Mouse (Mus musculus): ENCODE data around the gene Slc39a13. TPM values are rescaled to one million over a fixed set of nuclear protein-coding genes. Genes with fewer than 3 reads are reported as not detected.
"Not testable (repeated sequence)": the region's sequence is repeated elsewhere in the genome, so short reads cannot be mapped to it uniquely, and the experiment has no call there.

The Slc39a13 gene
- total and polyA plus RNA-seq, 2 experiments from 2014 or later, result 22.7 to 40.3 TPM

GRCm38 (mm10) chr2:91047359-91047758 is 22.9 kb downstream of the Slc39a13 start:
- Histone ChIP-seq H3K36me3 (ENCODE audit: insufficient read depth, low read length) (no peaks in the 10 kb centered on the region), H3K4me1 (ENCODE audit: insufficient read depth, low read length) (no peaks in the 10 kb centered on the region), H3K4me2 (ENCODE audit: low read depth, low read length, poor library complexity, severe bottlenecking) (no peak overlapping the region), H3K27me3 (ENCODE audit: insufficient read depth, low read length) (no peaks in the 10 kb centered on the region), H3K9me3 (ENCODE audit: low read length) (no peaks in the 10 kb centered on the region), H3K9ac (replicated peaks; ENCODE audit: low read length, poor library complexity, severe bottlenecking) (no peak overlapping the region), H3K4me3 (ENCODE audit: low read depth, low read length) (no peak overlapping the region), H3K27ac (ENCODE audit: low read depth, low read length) (no peak overlapping the region)
- 80% methylated on average over 9 of the region's 9 CpGs for WGBS
- TF ChIP-seq CTCF (IDR thresholded peaks at IDR 0.05), result no peak
- DNase-seq (ENCODE audit: low spot score) (no peak), ATAC-seq (ENCODE audit: low FRiP score) (no peak)

- WGBS, result 91% methylated on average over 1 of the region's 1 CpGs
- H3K27ac ChIP-seq (ENCODE audit: low read depth, low read length); H3K9ac ChIP-seq (replicated peaks; ENCODE audit: low read length, poor library complexity, severe bottlenecking); H3K36me3 ChIP-seq (ENCODE audit: insufficient read depth, low read length); ATAC-seq (ENCODE audit: low FRiP score); H3K27me3 ChIP-seq (ENCODE audit: insufficient read depth, low read length); H3K4me2 ChIP-seq (ENCODE audit: low read depth, low read length, poor library complexity, severe bottlenecking); H3K4me1 ChIP-seq (ENCODE audit: insufficient read depth, low read length); H3K4me3 ChIP-seq (ENCODE audit: low read depth, low read length); H3K9me3 ChIP-seq (ENCODE audit: low read length); DNase-seq (ENCODE audit: low spot score): not testable (repeated sequence)
These were observed 24.4 kb downstream of the Slc39a13 start for GRCm38 (mm10) chr2:91045805-91046204.

DNA sequence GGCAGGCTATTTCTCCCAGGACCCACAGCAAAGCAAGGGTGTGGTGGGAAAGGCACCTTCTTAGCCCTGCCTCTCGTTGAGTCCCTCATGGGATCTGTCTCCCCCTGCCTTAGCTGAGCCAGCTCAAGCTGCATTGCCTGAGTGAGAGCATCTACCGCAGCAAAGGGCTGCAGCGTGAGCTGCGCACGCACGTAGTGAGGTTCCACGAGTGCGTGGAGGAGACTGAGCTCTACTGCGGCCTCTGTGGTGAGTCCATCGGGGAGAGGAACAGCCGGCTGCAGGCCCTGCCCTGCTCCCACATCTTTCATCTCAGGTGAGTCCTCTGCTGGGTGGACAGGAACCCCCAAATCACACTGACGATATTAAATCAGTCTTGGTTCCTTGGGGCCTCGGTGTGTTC is 25.5 kb downstream of the Slc39a13 start:
- H3K27me3 ChIP-seq (ENCODE audit: insufficient read depth, low read length), result no peaks in the 10 kb centered on the region
- H3K9ac ChIP-seq (replicated peaks; ENCODE audit: low read length, poor library complexity, severe bottlenecking), result no peak overlapping the region
- no peak for TF ChIP-seq CTCF (IDR thresholded peaks at IDR 0.05)

DNA sequence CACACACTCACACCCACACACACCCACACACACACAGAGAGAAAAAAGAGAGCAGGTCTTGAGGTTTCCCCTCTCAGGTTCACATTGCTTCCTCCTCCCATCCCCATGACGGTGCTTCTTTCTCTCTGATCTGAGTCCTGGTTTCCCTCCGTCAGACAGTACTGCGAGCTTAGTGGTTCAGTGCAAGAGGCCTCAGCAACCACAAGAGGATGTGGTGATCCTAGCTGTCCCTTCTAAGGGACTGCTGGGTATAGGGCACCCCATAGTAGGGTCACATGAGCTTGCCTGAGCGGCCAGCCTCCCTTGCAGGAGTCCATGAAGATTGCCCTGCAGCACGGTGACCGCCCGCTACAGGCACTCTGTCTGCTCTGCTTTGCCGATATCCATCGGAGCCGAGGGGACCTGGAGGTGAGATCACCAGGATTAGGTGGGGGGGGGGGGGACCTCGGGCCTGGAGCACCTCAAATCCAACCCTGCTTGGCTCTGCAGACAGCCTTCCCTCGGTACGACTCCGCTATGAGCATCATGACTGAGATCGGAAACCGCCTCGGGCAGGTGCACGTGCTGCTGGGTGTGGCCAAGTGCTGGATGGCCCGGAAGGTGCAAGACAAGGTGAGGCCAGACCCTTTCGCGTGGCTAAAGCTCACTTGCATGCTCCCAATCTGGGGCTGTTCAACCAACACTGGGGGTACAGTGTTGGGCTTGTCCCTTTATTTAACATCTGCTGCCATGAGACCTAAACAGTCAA is 27.4 kb downstream of the Slc39a13 start:
- H3K36me3 ChIP-seq (ENCODE audit: insufficient read depth, low read length), result no peaks in the 10 kb centered on the region
- ATAC-seq (ENCODE audit: low FRiP score) (no peak), DNase-seq (ENCODE audit: low spot score) (no peak)
- WGBS, result 77% methylated on average over 20 of the region's 21 CpGs
- no peaks in the 10 kb centered on the region for H3K27me3 ChIP-seq (ENCODE audit: insufficient read depth, low read length)
- TF ChIP-seq CTCF (IDR thresholded peaks at IDR 0.05), result no peak
- H3K27ac ChIP-seq (ENCODE audit: low read depth, low read length), result no peak overlapping the region
- no peak overlapping the region for H3K4me3 ChIP-seq (ENCODE audit: low read depth, low read length)
- H3K4me1 ChIP-seq (ENCODE audit: insufficient read depth, low read length), result no peaks in the 10 kb centered on the region
- no peak overlapping the region for H3K9ac ChIP-seq (replicated peaks; ENCODE audit: low read length, poor library complexity, severe bottlenecking)
- no peak overlapping the region for H3K4me2 ChIP-seq (ENCODE audit: low read depth, low read length, poor library complexity, severe bottlenecking)
- no peaks in the 10 kb centered on the region for H3K9me3 ChIP-seq (ENCODE audit: low read length)

More for the DNA sequence above, 25.5 kb downstream of the Slc39a13 start:
- no peaks in the 10 kb centered on the region for H3K9me3 ChIP-seq (ENCODE audit: low read length)
- ATAC-seq (ENCODE audit: low FRiP score), result no peak
- no peak overlapping the region for H3K27ac ChIP-seq (ENCODE audit: low read depth, low read length)
- WGBS, result 79% methylated on average over 13 of the region's 13 CpGs
- H3K4me2 ChIP-seq (ENCODE audit: low read depth, low read length, poor library complexity, severe bottlenecking), result no peak overlapping the region
- no peak for DNase-seq (ENCODE audit: low spot score)
- no peak overlapping the region for H3K4me3 ChIP-seq (ENCODE audit: low read depth, low read length)
- H3K36me3 ChIP-seq (ENCODE audit: insufficient read depth, low read length), result no peaks in the 10 kb centered on the region
- no peaks in the 10 kb centered on the region for H3K4me1 ChIP-seq (ENCODE audit: insufficient read depth, low read length)

DNA sequence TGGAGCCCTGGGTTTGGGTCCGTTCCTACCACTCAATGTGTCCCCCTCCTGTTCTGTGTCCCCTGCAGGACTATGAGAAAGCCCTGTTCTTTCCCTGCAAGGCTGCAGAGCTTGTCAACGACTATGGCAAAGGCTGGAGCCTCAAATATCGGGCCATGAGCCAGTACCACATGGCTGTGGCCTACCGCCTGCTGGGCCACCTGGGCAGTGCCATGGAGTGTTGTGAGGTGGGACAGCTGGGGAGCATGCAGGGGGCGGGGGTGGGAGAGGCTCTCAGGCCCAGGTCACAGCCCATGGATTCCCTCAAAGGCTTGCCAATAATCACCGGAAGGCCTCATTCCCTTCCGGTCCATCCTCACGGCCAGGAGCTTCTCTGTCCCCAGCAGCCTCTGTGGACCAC is 28.4 kb downstream of the Slc39a13 start:
- H3K4me1 ChIP-seq (ENCODE audit: insufficient read depth, low read length), result no peaks in the 10 kb centered on the region
- WGBS, result 75% methylated on average over 8 of the region's 8 CpGs
- H3K9ac ChIP-seq (replicated peaks; ENCODE audit: low read length, poor library complexity, severe bottlenecking), result no peak overlapping the region
- H3K4me2 ChIP-seq (ENCODE audit: low read depth, low read length, poor library complexity, severe bottlenecking), result no peak overlapping the region
- no peak overlapping the region for H3K4me3 ChIP-seq (ENCODE audit: low read depth, low read length)
- no peaks in the 10 kb centered on the region for H3K27me3 ChIP-seq (ENCODE audit: insufficient read depth, low read length)
- no peaks in the 10 kb centered on the region for H3K36me3 ChIP-seq (ENCODE audit: insufficient read depth, low read length)
- DNase-seq (ENCODE audit: low spot score), result no peak
- H3K27ac ChIP-seq (ENCODE audit: low read depth, low read length), result no peak overlapping the region
- no peaks in the 10 kb centered on the region for H3K9me3 ChIP-seq (ENCODE audit: low read length)
- TF ChIP-seq CTCF (IDR thresholded peaks at IDR 0.05), result no peak
- no peak for ATAC-seq (ENCODE audit: low FRiP score)

DNA sequence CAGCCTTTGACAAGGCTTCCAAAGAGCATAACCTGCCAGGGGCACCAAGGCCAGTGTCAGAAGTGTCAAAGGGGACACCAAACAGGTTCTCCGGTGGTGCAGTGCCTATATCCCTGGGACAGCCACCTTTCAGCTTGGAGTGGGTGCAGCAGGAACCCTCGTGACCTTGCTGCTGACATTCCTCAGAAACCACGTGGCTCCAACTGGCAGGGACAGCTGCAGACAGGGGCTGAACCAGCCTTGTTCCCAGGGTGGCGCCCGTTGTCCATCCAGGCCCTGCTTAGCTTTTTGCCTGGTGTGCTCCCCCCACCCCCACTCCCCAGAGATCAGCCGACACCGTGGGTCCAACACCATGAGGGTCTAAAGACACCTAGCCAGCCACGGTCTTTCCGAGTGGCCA is 34.8 kb downstream of the Slc39a13 start, which contains the start of gene Rapsn:
Rapsn (plus strand) TSS at position 236 of the 400 bp plus-strand sequence.
- WGBS, result 58% methylated on average over 9 of the region's 9 CpGs
- no peaks in the 10 kb centered on the region for H3K36me3 ChIP-seq (ENCODE audit: insufficient read depth, low read length)
- no peak for DNase-seq (ENCODE audit: low spot score)

More for the DNA sequence above, 34.8 kb downstream of the Slc39a13 start, which contains the start of gene Rapsn:
- Histone ChIP-seq H3K9ac (replicated peaks; ENCODE audit: low read length, poor library complexity, severe bottlenecking) (no peak within 1 kb of the TSS), H3K4me1 (ENCODE audit: insufficient read depth, low read length) (no peaks in the 10 kb centered on the region), H3K4me3 (ENCODE audit: low read depth, low read length) (no peak within 1 kb of the TSS), H3K27me3 (ENCODE audit: insufficient read depth, low read length) (no peaks in the 10 kb centered on the region), H3K27ac (ENCODE audit: low read depth, low read length) (no peak within 1 kb of the TSS), H3K9me3 (ENCODE audit: low read length) (no peaks in the 10 kb centered on the region), H3K4me2 (ENCODE audit: low read depth, low read length, poor library complexity, severe bottlenecking) (no peak within 1 kb of the TSS)
- no peak for TF ChIP-seq CTCF (IDR thresholded peaks at IDR 0.05)
- ATAC-seq (ENCODE audit: low FRiP score), result no peak
